Mouse (Mus musculus): ENCODE data around the gene Rrm2.

DNA sequence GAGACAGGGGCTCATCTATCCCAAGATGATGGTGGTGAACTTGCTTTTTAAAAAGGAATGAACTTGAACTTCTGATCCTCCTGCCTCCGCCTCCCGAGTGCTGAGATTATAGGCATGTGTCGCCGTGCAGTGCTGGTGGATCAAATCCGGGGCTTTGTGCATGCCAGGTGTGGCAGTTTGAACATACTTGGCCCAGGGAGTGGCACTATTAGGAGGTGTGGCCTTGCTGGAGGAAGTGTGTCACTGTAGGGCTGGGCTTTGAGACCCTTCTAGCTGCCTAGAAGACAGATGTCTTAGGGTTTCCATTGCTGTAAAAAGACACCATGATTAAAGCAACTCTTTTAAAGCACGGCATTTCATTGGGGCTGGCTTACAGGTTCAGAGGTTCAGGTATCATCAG, 42.5 kb downstream of the Rrm2 start:
- TF ChIP-seq CTCF (IDR thresholded peaks at IDR 0.05; ENCODE audit: low read depth, low read length): no peak
- TF ChIP-seq POLR2A (IDR thresholded peaks at IDR 0.05; ENCODE audit: extremely low read depth, insufficient read depth, low read length): no peak
